Mouse (Mus musculus): ENCODE data around the gene Rptor. TPM values are rescaled to one million over a fixed set of nuclear protein-coding genes. Genes with fewer than 3 reads are reported as not detected.
"Not testable (repeated sequence)": the region's sequence is repeated elsewhere in the genome, so short reads cannot be mapped to it uniquely, and the experiment has no call there.

The Rptor gene
- total and polyA plus RNA-seq, 2 experiments from 2014 or later = 8.0 to 46.7 TPM

- Histone ChIP-seq H3K4me3 (ENCODE audit: low read depth, low read length) (no peak overlapping the region), H3K27me3 (ENCODE audit: insufficient read depth, low read length) (no peaks in the 10 kb centered on the region), H3K4me2 (ENCODE audit: low read depth) (no peak overlapping the region), H3K4me1 (ENCODE audit: insufficient read depth) (no peaks in the 10 kb centered on the region; the same call in 1 of the 2 replicates), H3K36me3 (ENCODE audit: insufficient read depth) (no peaks in the 10 kb centered on the region), H3K9me3 (ENCODE audit: low read length) (no peaks in the 10 kb centered on the region), H3K9ac (no peak overlapping the region), H3K27ac (ENCODE audit: low read depth, low read length) (no peak overlapping the region)
- DNase-seq (no peak), ATAC-seq (no peak)
- no peak for TF ChIP-seq CTCF (IDR thresholded peaks at IDR 0.05; ENCODE audit: low read depth)
- WGBS = 93% methylated on average over 7 of the region's 7 CpGs
These were observed 40.6 kb downstream of the Rptor start for GRCm38 (mm10) chr11:119643347-119643746.

GRCm38 (mm10) chr11:119644140-119644539 lies 41.4 kb downstream of the Rptor start:
- Histone ChIP-seq H3K4me3 (ENCODE audit: low read depth, low read length) (no peak overlapping the region), H3K4me2 (ENCODE audit: low read depth) (no peak overlapping the region), H3K27ac (ENCODE audit: low read depth, low read length) (no peak overlapping the region), H3K9ac (no peak overlapping the region), H3K4me1 (ENCODE audit: insufficient read depth) (no peaks in the 10 kb centered on the region; the same call in 1 of the 2 replicates), H3K9me3 (ENCODE audit: low read length) (no peaks in the 10 kb centered on the region), H3K36me3 (ENCODE audit: insufficient read depth) (no peaks in the 10 kb centered on the region), H3K27me3 (ENCODE audit: insufficient read depth, low read length) (no peaks in the 10 kb centered on the region)
- ATAC-seq = no peak
- TF ChIP-seq CTCF (IDR thresholded peaks at IDR 0.05; ENCODE audit: low read depth) = no peak
- WGBS = 84% methylated on average over 7 of the region's 7 CpGs
- no peak for DNase-seq

- ATAC-seq (no peak), DNase-seq (no peak)
- no peak overlapping the region for H3K4me2 ChIP-seq (ENCODE audit: low read depth)
- H3K4me3 ChIP-seq (ENCODE audit: low read depth, low read length) = no peak overlapping the region
- H3K9ac ChIP-seq = no peak overlapping the region
- WGBS = 33% methylated on average over 14 of the region's 14 CpGs
- no peak overlapping the region for H3K27ac ChIP-seq (ENCODE audit: low read depth, low read length)
- H3K36me3 ChIP-seq (ENCODE audit: insufficient read depth) = no peaks in the 10 kb centered on the region
- no peaks in the 10 kb centered on the region; the same call in 1 of the 2 replicates for H3K4me1 ChIP-seq (ENCODE audit: insufficient read depth)
- H3K9me3 ChIP-seq (ENCODE audit: low read length) = no peaks in the 10 kb centered on the region
- no peak for TF ChIP-seq CTCF (IDR thresholded peaks at IDR 0.05; ENCODE audit: low read depth)
- no peaks in the 10 kb centered on the region for H3K27me3 ChIP-seq (ENCODE audit: insufficient read depth, low read length)
These were observed 42.1 kb downstream of the Rptor start for GRCm38 (mm10) chr11:119644612-119645379.

GRCm38 (mm10) chr11:119650456-119650855 lies 47.8 kb downstream of the Rptor start:
- no peak overlapping the region for H3K27ac ChIP-seq (ENCODE audit: low read depth, low read length)
- no peaks in the 10 kb centered on the region for H3K4me1 ChIP-seq (ENCODE audit: insufficient read depth)

GRCm38 (mm10) chr11:119653336-119653735 lies 50.6 kb downstream of the Rptor start:
- H3K9me3 ChIP-seq (ENCODE audit: low read length) = no peaks in the 10 kb centered on the region
- ATAC-seq (no peak), DNase-seq (no peak)
- H3K27me3 ChIP-seq (ENCODE audit: insufficient read depth, low read length) = no peaks in the 10 kb centered on the region
- no peak overlapping the region for H3K9ac ChIP-seq
- H3K27ac ChIP-seq (ENCODE audit: low read depth, low read length) = no peak overlapping the region
- no peak overlapping the region for H3K4me3 ChIP-seq (ENCODE audit: low read depth, low read length)
- 88% methylated on average over 9 of the region's 9 CpGs for WGBS
- no peak overlapping the region for H3K4me2 ChIP-seq (ENCODE audit: low read depth)
- TF ChIP-seq CTCF (IDR thresholded peaks at IDR 0.05; ENCODE audit: low read depth) = no peak
- no peaks in the 10 kb centered on the region for H3K4me1 ChIP-seq (ENCODE audit: insufficient read depth)
- no peaks in the 10 kb centered on the region for H3K36me3 ChIP-seq (ENCODE audit: insufficient read depth)

More at GRCm38 (mm10) chr11:119650456-119650855, 47.8 kb downstream of the Rptor start:
- no peaks in the 10 kb centered on the region for H3K27me3 ChIP-seq (ENCODE audit: insufficient read depth, low read length)
- no peaks in the 10 kb centered on the region for H3K36me3 ChIP-seq (ENCODE audit: insufficient read depth)
- no peak overlapping the region for H3K9ac ChIP-seq
- DNase-seq (no peak), ATAC-seq (no peak)
- no peak for TF ChIP-seq CTCF (IDR thresholded peaks at IDR 0.05; ENCODE audit: low read depth)
- no peak overlapping the region for H3K4me3 ChIP-seq (ENCODE audit: low read depth, low read length)
- no peaks in the 10 kb centered on the region for H3K9me3 ChIP-seq (ENCODE audit: low read length)
- no peak overlapping the region for H3K4me2 ChIP-seq (ENCODE audit: low read depth)

- 93% methylated on average over 6 of the region's 6 CpGs for WGBS
- Histone ChIP-seq H3K4me2 (ENCODE audit: low read depth) (no peak overlapping the region), H3K27me3 (ENCODE audit: insufficient read depth, low read length) (no peaks in the 10 kb centered on the region), H3K4me1 (ENCODE audit: insufficient read depth) (no peaks in the 10 kb centered on the region), H3K9me3 (ENCODE audit: low read length) (no peaks in the 10 kb centered on the region), H3K4me3 (ENCODE audit: low read depth, low read length) (no peak overlapping the region), H3K9ac (no peak overlapping the region), H3K36me3 (ENCODE audit: insufficient read depth) (no peaks in the 10 kb centered on the region), H3K27ac (ENCODE audit: low read depth, low read length) (no peak overlapping the region)
- no peak for TF ChIP-seq CTCF (IDR thresholded peaks at IDR 0.05; ENCODE audit: low read depth)
- DNase-seq (no peak), ATAC-seq (no peak)
These were observed 54.8 kb downstream of the Rptor start for GRCm38 (mm10) chr11:119657534-119657933.

- no peaks in the 10 kb centered on the region for H3K4me1 ChIP-seq (ENCODE audit: insufficient read depth)
- no peak overlapping the region for H3K4me3 ChIP-seq (ENCODE audit: low read depth, low read length)
- H3K27ac ChIP-seq (ENCODE audit: low read depth, low read length) = no peak overlapping the region
- WGBS = 95% methylated on average over 3 of the region's 3 CpGs
- H3K9me3 ChIP-seq (ENCODE audit: low read length) = no peaks in the 10 kb centered on the region
- no peak overlapping the region for H3K4me2 ChIP-seq (ENCODE audit: low read depth)
- no peak for DNase-seq
- H3K9ac ChIP-seq = no peak overlapping the region
- no peaks in the 10 kb centered on the region for H3K36me3 ChIP-seq (ENCODE audit: insufficient read depth)
- H3K27me3 ChIP-seq (ENCODE audit: insufficient read depth, low read length) = no peaks in the 10 kb centered on the region
- no peak for ATAC-seq
- TF ChIP-seq CTCF (IDR thresholded peaks at IDR 0.05; ENCODE audit: low read depth) = no peak
These were observed 56.6 kb downstream of the Rptor start for GRCm38 (mm10) chr11:119659296-119659695.

GRCm38 (mm10) chr11:119661479-119661878 lies 58.8 kb downstream of the Rptor start:
- not testable (repeated sequence) for ATAC-seq; H3K4me2 ChIP-seq (ENCODE audit: low read depth); DNase-seq; H3K27me3 ChIP-seq (ENCODE audit: insufficient read depth, low read length); H3K27ac ChIP-seq (ENCODE audit: low read depth, low read length); H3K4me1 ChIP-seq (ENCODE audit: insufficient read depth); H3K4me3 ChIP-seq (ENCODE audit: low read depth, low read length); H3K36me3 ChIP-seq (ENCODE audit: insufficient read depth); H3K9ac ChIP-seq; H3K9me3 ChIP-seq (ENCODE audit: low read length)
- 60% methylated on average over 4 of the region's 4 CpGs for WGBS
